Mouse (Mus musculus): ENCODE results near the gene Sh3bgrl2. TPM values are rescaled to one million over a fixed set of nuclear protein-coding genes. Genes with fewer than 3 reads are reported as not detected.

Gene Sh3bgrl2
- polyA plus RNA-seq, 1 experiment = 12.1 TPM

- H3K4me3 ChIP-seq (ENCODE audit: insufficient read depth, low read depth, low read length) = no peak overlapping the region
- no peaks in the 10 kb centered on the region for H3K27me3 ChIP-seq (replicated peaks; ENCODE audit: control insufficient read depth, insufficient read depth, low read length)
- H3K27ac ChIP-seq (ENCODE audit: insufficient read depth, low read depth, low read length) = no peak overlapping the region
- no peak for TF ChIP-seq CTCF (conservative IDR thresholded peaks at IDR 0.05; ENCODE audit: insufficient read depth, insufficient read length, low read depth, low read length)
- no peak for TF ChIP-seq POLR2A (IDR thresholded peaks at IDR 0.05; ENCODE audit: low read depth, low read length)
- H3K4me1 ChIP-seq (ENCODE audit: control insufficient read depth, insufficient read depth, low read length) = peaks cover 8% of the 10 kb centered on the region; the same call in 1 of the 2 replicates
- no peaks in the 10 kb centered on the region for H3K36me3 ChIP-seq (ENCODE audit: control insufficient read depth, insufficient read depth, low read length)
- WGBS = 83% methylated on average over 7 of the region's 7 CpGs
- DNase-seq = no peak
Observed at GRCm38 (mm10) chr9:83569898-83570297, 21.8 kb downstream of the Sh3bgrl2 start.

GRCm38 (mm10) chr9:83571315-83571714 is 23.2 kb downstream of the Sh3bgrl2 start:
- no peak for DNase-seq
- Histone ChIP-seq H3K27me3 (replicated peaks; ENCODE audit: control insufficient read depth, insufficient read depth, low read length) (no peaks in the 10 kb centered on the region), H3K36me3 (ENCODE audit: control insufficient read depth, insufficient read depth, low read length) (no peaks in the 10 kb centered on the region), H3K4me3 (ENCODE audit: insufficient read depth, low read depth, low read length) (no peak overlapping the region), H3K4me1 (ENCODE audit: control insufficient read depth, insufficient read depth, low read length) (peaks cover 11% of the 10 kb centered on the region), H3K27ac (ENCODE audit: insufficient read depth, low read depth, low read length) (no peak overlapping the region)
- 78% methylated on average over 3 of the region's 3 CpGs for WGBS
- no peak for TF ChIP-seq CTCF (conservative IDR thresholded peaks at IDR 0.05; ENCODE audit: insufficient read depth, insufficient read length, low read depth, low read length)
- no peak for TF ChIP-seq POLR2A (IDR thresholded peaks at IDR 0.05; ENCODE audit: low read depth, low read length)

GRCm38 (mm10) chr9:83572326-83572725 is 24.2 kb downstream of the Sh3bgrl2 start:
- no peak for TF ChIP-seq POLR2A (IDR thresholded peaks at IDR 0.05; ENCODE audit: low read depth, low read length)
- no peak for TF ChIP-seq CTCF (conservative IDR thresholded peaks at IDR 0.05; ENCODE audit: insufficient read depth, insufficient read length, low read depth, low read length)
- WGBS = 64% methylated on average over 2 of the region's 2 CpGs
- H3K4me1 ChIP-seq (ENCODE audit: control insufficient read depth, insufficient read depth, low read length) = peaks cover 11% of the 10 kb centered on the region

GRCm38 (mm10) chr9:83572870-83573269 is 24.7 kb downstream of the Sh3bgrl2 start:
- WGBS = 66% methylated on average over 2 of the region's 2 CpGs
- Histone ChIP-seq H3K27ac (ENCODE audit: insufficient read depth, low read depth, low read length) (no peak overlapping the region), H3K4me3 (ENCODE audit: insufficient read depth, low read depth, low read length) (no peak overlapping the region), H3K4me1 (ENCODE audit: control insufficient read depth, insufficient read depth, low read length) (peaks cover 11% of the 10 kb centered on the region), H3K36me3 (ENCODE audit: control insufficient read depth, insufficient read depth, low read length) (no peaks in the 10 kb centered on the region), H3K27me3 (replicated peaks; ENCODE audit: control insufficient read depth, insufficient read depth, low read length) (no peaks in the 10 kb centered on the region)
- no peak for DNase-seq
- TF ChIP-seq POLR2A (IDR thresholded peaks at IDR 0.05; ENCODE audit: low read depth, low read length) (no peak), CTCF (conservative IDR thresholded peaks at IDR 0.05; ENCODE audit: insufficient read depth, insufficient read length, low read depth, low read length) (no peak)

More at GRCm38 (mm10) chr9:83572326-83572725, 24.2 kb downstream of the Sh3bgrl2 start:
- H3K36me3 ChIP-seq (ENCODE audit: control insufficient read depth, insufficient read depth, low read length) = no peaks in the 10 kb centered on the region
- no peak overlapping the region for H3K27ac ChIP-seq (ENCODE audit: insufficient read depth, low read depth, low read length)
- no peak overlapping the region for H3K4me3 ChIP-seq (ENCODE audit: insufficient read depth, low read depth, low read length)
- no peak for DNase-seq
- H3K27me3 ChIP-seq (replicated peaks; ENCODE audit: control insufficient read depth, insufficient read depth, low read length) = no peaks in the 10 kb centered on the region

- Histone ChIP-seq H3K27me3 (replicated peaks; ENCODE audit: control insufficient read depth, insufficient read depth, low read length) (no peaks in the 10 kb centered on the region), H3K27ac (ENCODE audit: insufficient read depth, low read depth, low read length) (no peak overlapping the region), H3K4me1 (ENCODE audit: control insufficient read depth, insufficient read depth, low read length) (peaks cover 7% of the 10 kb centered on the region), H3K4me3 (ENCODE audit: insufficient read depth, low read depth, low read length) (no peak overlapping the region), H3K36me3 (ENCODE audit: control insufficient read depth, insufficient read depth, low read length) (peaks cover 2% of the 10 kb centered on the region; the same call in 1 of the 2 replicates)
- no peak for DNase-seq
- TF ChIP-seq CTCF (conservative IDR thresholded peaks at IDR 0.05; ENCODE audit: insufficient read depth, insufficient read length, low read depth, low read length) = no peak
- TF ChIP-seq POLR2A (IDR thresholded peaks at IDR 0.05; ENCODE audit: low read depth, low read length) = no peak
- 73% methylated on average over 2 of the region's 2 CpGs for WGBS
Observed at GRCm38 (mm10) chr9:83573588-83573987, 25.5 kb downstream of the Sh3bgrl2 start.

GRCm38 (mm10) chr9:83575403-83575802 is 27.3 kb downstream of the Sh3bgrl2 start:
- DNase-seq = no peak
- Histone ChIP-seq H3K27me3 (replicated peaks; ENCODE audit: control insufficient read depth, insufficient read depth, low read length) (no peaks in the 10 kb centered on the region), H3K27ac (ENCODE audit: insufficient read depth, low read depth, low read length) (no peak overlapping the region), H3K4me3 (ENCODE audit: insufficient read depth, low read depth, low read length) (no peak overlapping the region), H3K36me3 (ENCODE audit: control insufficient read depth, insufficient read depth, low read length) (peaks cover 2% of the 10 kb centered on the region; the same call in 1 of the 2 replicates), H3K4me1 (ENCODE audit: control insufficient read depth, insufficient read depth, low read length) (peaks cover 3% of the 10 kb centered on the region)
- 70% methylated on average over 4 of the region's 4 CpGs for WGBS
- TF ChIP-seq POLR2A (IDR thresholded peaks at IDR 0.05; ENCODE audit: low read depth, low read length) (no peak), CTCF (conservative IDR thresholded peaks at IDR 0.05; ENCODE audit: insufficient read depth, insufficient read length, low read depth, low read length) (no peak)

GRCm38 (mm10) chr9:83576018-83576688 is 28.0 kb downstream of the Sh3bgrl2 start:
- Histone ChIP-seq H3K36me3 (ENCODE audit: control insufficient read depth, insufficient read depth, low read length) (peaks cover 2% of the 10 kb centered on the region; the same call in 1 of the 2 replicates), H3K4me1 (ENCODE audit: control insufficient read depth, insufficient read depth, low read length) (peaks cover 3% of the 10 kb centered on the region), H3K27me3 (replicated peaks; ENCODE audit: control insufficient read depth, insufficient read depth, low read length) (no peaks in the 10 kb centered on the region), H3K4me3 (ENCODE audit: insufficient read depth, low read depth, low read length) (no peak overlapping the region), H3K27ac (ENCODE audit: insufficient read depth, low read depth, low read length) (no peak overlapping the region)
- no peak for TF ChIP-seq POLR2A (IDR thresholded peaks at IDR 0.05; ENCODE audit: low read depth, low read length)
- TF ChIP-seq CTCF (conservative IDR thresholded peaks at IDR 0.05; ENCODE audit: insufficient read depth, insufficient read length, low read depth, low read length) = no peak
- 43% methylated on average over 7 of the region's 7 CpGs for WGBS
- no peak for DNase-seq
